Mouse (Mus musculus): ENCODE data around the gene Pramef6. TPM values are rescaled to one million over a fixed set of nuclear protein-coding genes. Genes with fewer than 3 reads are reported as not detected.
"Not testable (repeated sequence)": the region's sequence is repeated elsewhere in the genome, so short reads cannot be mapped to it uniquely, and the experiment has no call there.

Pramef6 gene
- not detected in 2 replicates for polyA plus RNA-seq (2016; fragmentation: Nextera tagmentation; extraction: Ambion mirVana)

DNA sequence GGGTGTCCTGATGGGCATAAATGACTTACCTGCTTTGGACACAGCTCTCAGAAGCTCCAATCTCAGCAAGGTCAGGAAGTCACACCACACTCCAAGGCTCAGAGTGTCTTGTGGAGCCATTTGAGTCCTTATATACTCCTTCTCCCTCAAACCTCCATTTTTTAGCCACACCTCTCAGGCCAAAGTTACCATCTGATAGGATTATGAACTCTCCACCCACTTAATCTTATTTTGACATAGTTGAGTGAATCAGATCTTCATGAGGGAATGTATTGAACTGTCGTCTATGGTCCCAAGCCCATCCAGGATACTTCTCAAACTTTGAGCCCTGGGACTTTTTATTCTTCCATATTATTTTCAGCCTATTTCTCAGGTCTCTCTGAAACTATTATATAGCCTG is at the start of gene Pramef6:
Gene Pramef6 (minus strand): TSS at position 101 of the 400 bp plus-strand sequence.
- not testable (repeated sequence) for H3K27me3 ChIP-seq; H3K4me3 ChIP-seq (replicated peaks); H3K4me1 ChIP-seq (replicated peaks); H3K27ac ChIP-seq; H3K4me2 ChIP-seq; H3K36me3 ChIP-seq; ATAC-seq (ENCODE audit: insufficient number of reproducible peaks, insufficient read depth, low FRiP score, low TSS enrichment, low read depth); H3K9ac ChIP-seq (replicated peaks)
- H3K9me3 ChIP-seq = peaks cover 12% of the 10 kb centered on the region; the same call in 1 of the 2 replicates
- WGBS = 91% methylated on average over 1 of the region's 1 CpGs

DNA sequence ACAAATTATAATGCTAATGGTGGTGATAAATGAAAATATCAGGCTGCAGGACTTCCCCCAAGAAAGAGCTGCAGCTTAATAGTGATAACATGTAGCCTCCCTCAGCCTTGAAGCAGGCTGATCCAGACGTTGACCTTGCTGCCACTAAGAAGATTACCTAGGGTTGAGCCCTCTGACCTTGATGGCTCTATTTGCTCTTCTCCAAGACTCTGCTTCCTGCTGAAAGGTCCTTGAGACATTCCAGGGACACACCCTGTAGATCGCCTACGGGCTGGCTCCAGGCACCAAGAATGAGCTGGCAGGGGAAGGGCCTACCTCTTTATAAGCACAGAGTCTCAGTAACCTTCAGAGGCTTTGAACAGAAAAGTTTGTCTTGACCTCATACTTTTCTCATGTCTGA is 5.8 kb downstream of the Pramef6 start:
- not testable (repeated sequence) for H3K4me3 ChIP-seq (replicated peaks); H3K27ac ChIP-seq; H3K27me3 ChIP-seq; H3K4me2 ChIP-seq; ATAC-seq (ENCODE audit: insufficient number of reproducible peaks, insufficient read depth, low FRiP score, low TSS enrichment, low read depth); H3K4me1 ChIP-seq (replicated peaks); H3K9ac ChIP-seq (replicated peaks); H3K36me3 ChIP-seq
- WGBS = 88% methylated on average over 3 of the region's 3 CpGs
- peaks cover 21% of the 10 kb centered on the region; the same call in 1 of the 2 replicates for H3K9me3 ChIP-seq

DNA sequence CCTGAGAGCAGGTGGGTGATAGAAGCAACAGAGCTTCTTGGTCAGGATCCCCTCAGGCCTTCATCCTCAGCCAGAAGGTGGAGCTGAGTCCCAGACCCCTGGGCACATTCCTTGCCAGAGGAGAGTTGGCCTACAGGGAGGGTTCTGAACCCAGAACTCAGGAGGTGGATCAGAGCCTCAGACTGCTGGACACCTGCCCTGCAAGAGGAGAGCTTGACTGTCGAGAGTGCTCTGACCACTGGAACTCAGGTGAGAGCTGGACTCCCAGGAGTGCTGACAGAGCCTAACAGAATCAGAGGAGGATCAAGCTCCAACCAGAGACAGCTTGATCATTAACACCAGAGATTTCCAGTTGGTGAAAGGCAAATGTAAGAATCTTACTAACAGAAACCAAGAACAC is 17.8 kb downstream of the Pramef6 start:
- not testable (repeated sequence) for H3K4me1 ChIP-seq (replicated peaks); H3K36me3 ChIP-seq; H3K4me3 ChIP-seq (replicated peaks); H3K9ac ChIP-seq (replicated peaks); H3K4me2 ChIP-seq; H3K27ac ChIP-seq; H3K27me3 ChIP-seq; ATAC-seq (ENCODE audit: insufficient number of reproducible peaks, insufficient read depth, low FRiP score, low TSS enrichment, low read depth)
- peaks cover 29% of the 10 kb centered on the region for H3K9me3 ChIP-seq
- 71% methylated on average over 1 of the region's 1 CpGs for WGBS

DNA sequence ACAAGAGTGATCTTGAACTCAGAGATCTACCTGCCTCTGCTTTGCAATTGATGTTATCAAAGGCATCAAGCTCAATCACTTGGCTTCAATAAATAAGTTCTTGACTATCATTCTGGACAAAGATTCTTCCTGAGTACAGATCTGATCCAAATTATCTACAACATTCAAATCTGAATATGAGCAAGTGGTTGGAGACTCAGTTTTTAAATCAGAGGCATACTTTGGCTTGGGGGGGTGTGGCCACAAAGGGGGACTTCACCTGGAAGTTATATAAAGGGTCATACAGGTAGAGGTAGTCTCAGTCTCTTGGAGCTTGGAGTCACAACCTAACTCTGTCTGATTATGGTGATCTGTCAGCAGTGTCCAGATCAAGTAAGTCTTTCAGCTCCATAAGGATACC is 54.0 kb downstream of the Pramef6 start, which contains the start of gene Gm13103:
Gene Gm13103 (plus strand): TSS at position 301 of the 400 bp plus-strand sequence.
- H3K9me3 ChIP-seq = peaks cover 20% of the 10 kb centered on the region
- H3K4me3 ChIP-seq (replicated peaks); H3K27me3 ChIP-seq; H3K36me3 ChIP-seq; ATAC-seq (ENCODE audit: insufficient number of reproducible peaks, insufficient read depth, low FRiP score, low TSS enrichment, low read depth); H3K4me2 ChIP-seq; H3K9ac ChIP-seq (replicated peaks); H3K27ac ChIP-seq; H3K4me1 ChIP-seq (replicated peaks): not testable (repeated sequence)

Other genes with a start within 250 kb of the Pramef6 start
- not detected in 2 replicates for gene Gm13088, start 243.1 kb downstream of the Pramef6 start, polyA plus RNA-seq (2016; fragmentation: Nextera tagmentation; extraction: Ambion mirVana)
- not detected in 2 replicates for gene Gm13089, start 197.7 kb downstream of the Pramef6 start, polyA plus RNA-seq (2016; fragmentation: Nextera tagmentation; extraction: Ambion mirVana)
- not detected in 2 replicates for gene Gm13078, start 180.9 kb downstream of the Pramef6 start, polyA plus RNA-seq (2016; fragmentation: Nextera tagmentation; extraction: Ambion mirVana)
- not detected in 2 replicates for gene Gm13023, start 111.0 kb downstream of the Pramef6 start, polyA plus RNA-seq (2016; fragmentation: Nextera tagmentation; extraction: Ambion mirVana)
- gene Gm13084, start 84.3 kb downstream of the Pramef6 start, polyA plus RNA-seq (2016; fragmentation: Nextera tagmentation; extraction: Ambion mirVana) = not detected in 2 replicates
- gene Gm13103, start 53.9 kb downstream of the Pramef6 start, polyA plus RNA-seq (2016; fragmentation: Nextera tagmentation; extraction: Ambion mirVana) = not detected in 2 replicates
- gene Pramef25, start 50.6 kb upstream of the Pramef6 start, polyA plus RNA-seq (2016; fragmentation: Nextera tagmentation; extraction: Ambion mirVana) = not detected in 2 replicates
- gene Gm13101, start 66.6 kb upstream of the Pramef6 start, polyA plus RNA-seq (2016; fragmentation: Nextera tagmentation; extraction: Ambion mirVana) = not detected in 2 replicates
- gene Pramef17, start 94.0 kb upstream of the Pramef6 start, polyA plus RNA-seq (2016; fragmentation: Nextera tagmentation; extraction: Ambion mirVana) = not detected in 2 replicates
- not detected in 2 replicates for gene Pramel4, start 158.7 kb upstream of the Pramef6 start, polyA plus RNA-seq (2016; fragmentation: Nextera tagmentation; extraction: Ambion mirVana)
- gene Gm13102, start 206.1 kb upstream of the Pramef6 start, polyA plus RNA-seq (2016; fragmentation: Nextera tagmentation; extraction: Ambion mirVana) = not detected in 2 replicates